Mouse (Mus musculus) thymus, adult 2 months (tissue): ENCODE data around the gene Rfx4.

Experiments used
- CTCF ChIP-seq: fragments of 200-500 bp; IDR thresholded peaks from 2 replicates; pipeline ENCODE4 v1.5.1; 2012; ENCODE audit warnings: mild to moderate bottlenecking, control low read depth, low read length, moderate library complexity, borderline replicate concordance; ENCODE audit not compliant: control insufficient read depth, poor library complexity, insufficient read depth; ENCODE audit errors: extremely low read depth
- POLR2A ChIP-seq: fragments of 200-500 bp; IDR thresholded peaks from 2 replicates; pipeline ENCODE4 v1.6.1; 2012; ENCODE audit warnings: mild to moderate bottlenecking, low read length, control low read depth, moderate library complexity; ENCODE audit not compliant: control insufficient read depth, poor library complexity, insufficient read depth; ENCODE audit errors: extremely low read depth

DNA sequence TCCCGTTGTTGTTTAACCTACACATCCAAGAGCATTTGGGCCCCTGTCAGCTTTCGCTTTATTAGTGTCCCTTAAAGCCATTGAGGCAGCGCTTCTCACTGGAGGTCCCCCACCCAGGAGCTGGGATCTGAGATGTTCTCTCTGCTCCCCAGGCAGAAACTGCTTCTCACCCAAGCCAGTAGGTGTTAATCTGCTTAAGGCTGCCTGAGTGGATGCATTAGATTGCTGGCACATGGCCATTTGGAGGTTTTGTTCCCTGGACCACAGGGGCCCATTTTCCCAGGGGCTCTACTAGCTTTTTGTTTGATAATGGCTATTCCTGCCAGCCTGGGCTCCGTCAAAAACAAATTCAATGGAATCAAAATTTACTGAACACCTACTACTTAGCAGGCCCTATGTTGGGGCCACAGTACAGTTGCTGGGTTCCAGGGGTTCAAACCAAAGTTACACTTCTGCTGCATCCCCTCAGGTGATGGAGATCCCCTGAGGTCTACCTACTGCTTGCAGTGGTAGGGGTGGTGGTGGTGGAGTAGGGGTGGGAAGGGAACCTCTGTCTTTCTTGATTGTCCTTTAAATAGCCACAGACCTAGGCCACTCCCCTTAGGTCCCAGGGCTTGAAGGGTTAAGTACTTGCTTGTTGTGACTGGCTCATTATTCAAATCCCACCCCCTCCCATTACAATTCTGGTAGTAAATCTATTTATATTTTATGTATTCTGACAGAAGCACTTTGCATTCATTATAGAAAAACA lies 133.4 kb downstream of the Rfx4 start:
- TF ChIP-seq CTCF, result no peak
- no peak for TF ChIP-seq POLR2A
